29 mouse cellular contexts compared by ENCODE assay signal in the genomic region with DNA sequence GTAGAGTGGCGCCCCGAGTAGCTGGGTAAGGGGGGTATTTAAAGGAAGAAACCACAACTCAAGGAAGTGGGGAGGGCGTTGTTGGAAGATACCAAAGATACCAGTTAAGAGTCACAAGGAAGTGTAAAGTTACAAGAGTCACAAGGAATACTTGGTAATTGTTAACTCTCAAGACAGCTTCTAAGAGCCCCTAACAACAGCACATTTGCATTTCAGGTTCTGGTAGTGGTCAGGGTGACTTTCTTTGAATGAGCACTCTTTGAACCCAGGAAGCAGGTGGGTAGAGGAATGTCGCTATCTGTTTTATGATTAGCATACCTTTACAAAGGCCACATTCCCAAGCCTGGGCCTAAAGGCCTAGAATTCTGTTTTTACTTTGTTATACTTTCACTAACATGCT. TPM values are rescaled to one million over a fixed set of nuclear protein-coding genes. Genes with fewer than 3 reads are reported as not detected.
"Had no signal": no experiment of that assay in that cellular context is flagged by ENCODE, and none has a peak within 500 bp of the region (broad histone marks: within the 10 kb centered on the region; RNA-seq: fewer than 3 reads in every experiment).

No protein-coding gene starts in this region.

RNA-seq across cellular contexts. Expression of a gene that starts 28.6 kb away (rescaled TPM):
- total RNA-seq: heart, postnatal 10 days; heart, postnatal 14 days; heart, postnatal 25 days; heart, postnatal 36 days; heart, postnatal 4 days; hematopoietic stem cell, adult 5-6 weeks; hindbrain, postnatal 0 days had no signal
- polyA plus RNA-seq: heart, embryonic 12.5 days; heart, embryonic 13.5 days; heart, embryonic 14.5 days; heart, embryonic 15.5 days; heart, embryonic 16.5 days; heart, postnatal 0 days; hindbrain, embryonic 11.5 days; hindbrain, embryonic 12.5 days; hindbrain, embryonic 13.5 days; hindbrain, embryonic 15.5 days; hindbrain, embryonic 16.5 days; inflammation-experienced regulatory T-cells, adult 6 months; intestine, embryonic 14.5 days; intestine, embryonic 15.5 days; intestine, embryonic 16.5 days; intestine, postnatal 0 days; kidney, adult 2 months; kidney, embryonic 14.5 days; kidney, embryonic 15.5 days; kidney, embryonic 16.5 days; kidney, postnatal 0 days; large intestine, adult 2 months had no signal
